Comparison of ENCODE assay signal across 15 mouse cellular contexts in the genomic region with DNA sequence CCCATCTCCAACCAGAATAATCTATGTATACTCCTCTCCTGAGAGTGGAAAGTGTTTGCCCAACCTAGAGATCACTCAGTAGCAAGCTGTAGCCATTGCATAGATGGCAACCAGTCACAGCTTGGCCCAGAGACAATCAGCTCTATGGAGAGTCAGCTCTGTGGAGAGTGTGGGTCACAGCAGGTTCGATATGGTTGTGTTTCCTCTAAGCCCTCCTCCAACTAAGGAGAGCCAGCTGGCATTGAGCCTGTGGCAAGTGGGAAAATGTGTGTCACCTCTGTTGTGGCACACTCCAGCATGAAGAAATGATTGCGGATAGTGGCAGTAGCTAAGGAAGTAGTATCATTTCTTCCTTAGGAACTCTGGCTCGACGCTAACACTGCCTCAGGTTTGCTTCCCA. TPM values are rescaled to one million over a fixed set of nuclear protein-coding genes. Genes with fewer than 3 reads are reported as not detected.
"Had no signal": no experiment of that assay in that cellular context is flagged by ENCODE, and none has a peak within 500 bp of the region (broad histone marks: within the 10 kb centered on the region; RNA-seq: fewer than 3 reads in every experiment).

No protein-coding gene starts in this region.

- H3K4me3 ChIP-seq: layer of hippocampus, adult 2 months; limb, embryonic 15.5 days; midbrain, embryonic 12.5 days; myocyte; neural tube, embryonic 15.5 days had no signal

- H3K27me3 ChIP-seq: limb, embryonic 15.5 days; midbrain, embryonic 12.5 days; neural tube, embryonic 15.5 days had no signal

- H3K27ac ChIP-seq: kidney, postnatal 0 days; layer of hippocampus, adult 2 months; limb, embryonic 15.5 days; liver, embryonic 14.5 days; midbrain, embryonic 12.5 days; neural tube, embryonic 15.5 days had no signal

- H3K4me2 ChIP-seq: limb, embryonic 15.5 days; midbrain, embryonic 12.5 days; neural tube, embryonic 15.5 days had no signal

- H3K36me3 ChIP-seq: limb, embryonic 15.5 days; midbrain, embryonic 12.5 days; neural tube, embryonic 15.5 days had no signal

- H3K9ac ChIP-seq: limb, embryonic 15.5 days; liver, embryonic 14.5 days; midbrain, embryonic 12.5 days; neural tube, embryonic 15.5 days had no signal

- H3K9me3 ChIP-seq: limb, embryonic 15.5 days; midbrain, embryonic 12.5 days; neural tube, embryonic 15.5 days had no signal

- DNase-seq: kidney, adult 9 months; kidney, postnatal 4 days; lung, adult 18-20 months; right cerebral cortex, adult 18-20 months; right cerebral cortex, postnatal 25 days; thymus, adult 18-20 months; thymus, postnatal 36 days had no signal

- H3K4me1 ChIP-seq: limb, embryonic 15.5 days; midbrain, embryonic 12.5 days; neural tube, embryonic 15.5 days had no signal

RNA-seq across cellular contexts. Expression of a gene that starts 57.5 kb away (rescaled TPM):
- total RNA-seq: megakaryocyte-erythroid progenitor cell, adult 5-6 weeks had no signal
- polyA plus RNA-seq: liver, embryonic 14.5 days had no signal
